Mouse (Mus musculus) activated CD4-positive, CD25-positive, alpha-beta regulatory T cell, adult 9 weeks (primary cell): ENCODE results near the gene Upp2. TPM values are rescaled to one million over a fixed set of nuclear protein-coding genes. Genes with fewer than 3 reads are reported as not detected.

Source experiments
- polyA plus RNA-seq: library from polyadenylated mRNA; unstranded; fragments of 100-300 nt; shearing (Covaris generic); gene quantifications from one replicate; pipeline ENCODE4 v1.2.1, GENCODE M21; 2017

Upp2 gene
- not detected for polyA plus RNA-seq

DNA sequence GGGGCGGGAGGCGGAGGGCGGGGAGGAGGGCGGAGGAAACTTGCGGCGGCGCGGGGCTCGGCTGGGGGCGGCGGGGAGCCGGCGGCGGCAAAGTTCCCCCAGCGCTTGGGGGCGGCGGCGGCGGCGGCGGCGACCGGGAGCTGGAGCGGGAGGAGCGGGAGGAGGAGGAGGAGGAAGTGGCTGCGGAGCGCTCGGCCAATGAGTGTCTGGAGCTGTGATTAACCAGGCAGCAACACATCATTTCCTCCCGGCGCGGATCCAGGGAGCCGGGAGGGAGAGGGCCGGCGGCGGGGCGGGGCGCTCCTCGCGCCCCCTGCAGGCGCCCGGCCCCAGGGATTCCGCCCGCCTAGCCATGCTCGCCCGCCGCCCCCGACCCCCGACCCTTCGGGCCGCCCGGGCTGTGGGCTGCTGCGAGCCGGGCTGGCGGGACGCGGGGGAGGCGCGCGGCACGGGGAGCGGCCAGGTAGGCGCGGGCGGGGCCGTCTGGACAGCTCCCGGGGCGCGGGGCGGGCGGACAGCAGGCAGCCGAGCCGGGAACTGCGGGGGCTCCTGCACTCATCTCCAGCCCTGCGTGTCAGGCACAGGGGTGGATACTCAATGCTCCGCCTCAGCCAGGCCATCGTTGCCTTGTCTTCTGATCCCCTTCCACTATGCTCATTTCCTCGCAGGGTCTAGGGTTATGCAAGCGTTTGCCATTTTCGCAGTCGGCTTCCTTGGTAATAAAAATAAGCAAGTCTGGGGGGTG lies at the start of gene Upp2, which contains the start of gene Acvr1:
Upp2 (plus strand) TSS at position 233 of the 745 bp plus-strand sequence.
Acvr1 (minus strand) TSS at position 92 of the 745 bp plus-strand sequence.

Other genes with a start within 250 kb of the Upp2 start
- 0.18 TPM for gene Acvr1c, start 209.4 kb upstream of the Upp2 start, polyA plus RNA-seq
- not detected for gene Gm17409, start 97.2 kb upstream of the Upp2 start, polyA plus RNA-seq
- not detected for gene Acvr1, start 141 bp upstream of the Upp2 start, polyA plus RNA-seq